Mouse (Mus musculus): ENCODE results near the gene Slco2a1. TPM values are rescaled to one million over a fixed set of nuclear protein-coding genes. Genes with fewer than 3 reads are reported as not detected.

Gene Slco2a1
- total and polyA plus RNA-seq, 3 experiments = 0.14 TPM; not detected in 2

- no peak overlapping the region for H3K4me3 ChIP-seq (replicated peaks in 1 of 3; ENCODE audit: low read depth in 2 of 3, low read length in 2 of 3, poor library complexity in 1 of 3)
- H3K9me3 ChIP-seq (replicated peaks; ENCODE audit: low read length) = peaks cover 5% of the 10 kb centered on the region
- H3K36me3 ChIP-seq (replicated peaks in 1 of 2; ENCODE audit: control insufficient read depth in 1 of 2, insufficient read depth in 1 of 2, low read length in 1 of 2) = no peaks in the 10 kb centered on the region
- TF ChIP-seq NELFE (IDR thresholded peaks at IDR 0.05; ENCODE audit: low read depth, low read length) (no peak), CHD2 (IDR thresholded peaks at IDR 0.05; ENCODE audit: low read length) (no peak), JUN (IDR thresholded peaks at IDR 0.05; ENCODE audit: insufficient read depth, low read depth, low read length) (no peak), SMC3 (IDR thresholded peaks at IDR 0.05; ENCODE audit: low read depth, low read length) (no peak), ZNF384 (IDR thresholded peaks at IDR 0.05; ENCODE audit: low read depth, low read length) (no peak), USF2 (conservative IDR thresholded peaks at IDR 0.05; ENCODE audit: low read depth, low read length) (no peak), KAT2A (IDR thresholded peaks at IDR 0.05; ENCODE audit: insufficient replicate concordance, low read length) (no peak), UBTF (IDR thresholded peaks at IDR 0.05; ENCODE audit: low read depth, low read length) (no peak), CHD1 (IDR thresholded peaks at IDR 0.05; ENCODE audit: low read depth, low read length) (no peak)
- H3K9ac ChIP-seq (ENCODE audit: insufficient read depth, low read depth) = no peak overlapping the region
- no peak overlapping the region for H3K4me2 ChIP-seq (ENCODE audit: insufficient read depth, low read depth, poor library complexity, severe bottlenecking)
- in situ Hi-C loops (cut with MboI; ENCODE audit: low pct_ligation_motif_present, low pct_unique_long_range_greater_than_20kb, low sequenced_read_pairs) (no loop called here), dilution Hi-C loops (cut with MboI; ENCODE audit: extremely low pct_ligation_motif_present, extremely low pct_unique_long_range_greater_than_20kb, low sequenced_read_pairs) (no loop called here)
- H3K27me3 ChIP-seq (replicated peaks) = peaks cover 56% of the 10 kb centered on the region
- no peak overlapping the region for H3K27ac ChIP-seq (ENCODE audit: insufficient read depth, low read depth)
- H3K79me2 ChIP-seq (replicated peaks; ENCODE audit: control insufficient read depth, extremely low read depth, insufficient read depth, poor library complexity, severe bottlenecking) = no peaks in the 10 kb centered on the region
- DNase-seq (ENCODE audit: extremely low read depth) = no peak
- peaks cover 0 to 15% of the 10 kb centered on the region in 2 experiments; a peak in 2 of 4 replicates for H3K4me1 ChIP-seq (ENCODE audit: control insufficient read depth in 1 of 2, insufficient read depth in 2 of 2)
These were observed 66.5 kb downstream of the Slco2a1 start for GRCm38 (mm10) chr9:103055061-103055460.

DNA sequence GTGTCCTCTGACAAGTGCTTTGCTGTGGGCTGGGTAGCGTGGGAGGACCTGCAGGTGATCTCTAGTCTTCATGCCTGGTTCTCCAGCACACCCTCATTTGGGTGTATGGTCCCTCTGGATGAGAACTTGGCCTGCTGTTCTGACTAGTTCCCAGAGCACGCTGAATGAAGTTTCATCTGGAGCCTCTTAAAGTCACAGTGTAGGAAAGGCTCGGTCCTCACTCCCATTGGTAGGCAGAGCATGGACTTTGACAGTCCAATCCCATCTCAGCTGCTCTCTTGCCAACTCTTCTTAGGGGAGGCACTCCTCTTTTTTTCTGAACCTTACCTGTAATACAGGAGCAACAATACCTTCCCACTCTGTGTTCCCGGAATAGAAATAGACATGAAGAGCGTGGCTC, 67.7 kb downstream of the Slco2a1 start:
- dilution Hi-C loops (cut with MboI; ENCODE audit: extremely low pct_ligation_motif_present, extremely low pct_unique_long_range_greater_than_20kb, low sequenced_read_pairs) = no loop called here
- no peak overlapping the region for H3K27ac ChIP-seq (ENCODE audit: insufficient read depth, low read depth)
- H3K4me1 ChIP-seq (ENCODE audit: control insufficient read depth in 1 of 2, insufficient read depth in 2 of 2) = peaks cover 0 to 15% of the 10 kb centered on the region in 2 experiments; a peak in 2 of 4 replicates
- peaks cover 59% of the 10 kb centered on the region for H3K27me3 ChIP-seq (replicated peaks)
- TF ChIP-seq RCOR1 (conservative IDR thresholded peaks at IDR 0.05; ENCODE audit: low read depth, low read length) = no peak
- TF ChIP-seq TCF12 (IDR thresholded peaks at IDR 0.05; ENCODE audit: low read depth, low read length) = no peak
- no peak for TF ChIP-seq MXI1 (IDR thresholded peaks at IDR 0.05; ENCODE audit: low read depth, low read length)
- no peak for TF ChIP-seq ELF1 (IDR thresholded peaks at IDR 0.05; ENCODE audit: low read depth, low read length)
- no peak for TF ChIP-seq SIN3A (IDR thresholded peaks at IDR 0.05; ENCODE audit: low read length)
- TF ChIP-seq ZMIZ1 (IDR thresholded peaks at IDR 0.05; ENCODE audit: low read depth, low read length) = no peak
- TF ChIP-seq E2F4 (IDR thresholded peaks at IDR 0.05; ENCODE audit: insufficient replicate concordance, low read depth, low read length) = no peak
- no peak for TF ChIP-seq ETS1 (conservative IDR thresholded peaks at IDR 0.05; ENCODE audit: low read depth, low read length)
- TF ChIP-seq CTCF (conservative IDR thresholded peaks at IDR 0.05 in 1 of 2, IDR thresholded peaks at IDR 0.05 in 1 of 2; ENCODE audit: low read depth in 2 of 2, low read length in 2 of 2) = no peak
- no peak for TF ChIP-seq RAD21 (IDR thresholded peaks at IDR 0.05; ENCODE audit: low read depth, low read length)
- TF ChIP-seq USF1 (IDR thresholded peaks at IDR 0.05; ENCODE audit: low read depth, low read length) = no peak
- no peak for TF ChIP-seq GABPA (IDR thresholded peaks at IDR 0.05; ENCODE audit: insufficient replicate concordance, low read depth, low read length)
- no peak for TF ChIP-seq ZNF384 (IDR thresholded peaks at IDR 0.05; ENCODE audit: low read depth, low read length)
- no peak for TF ChIP-seq KAT2A (IDR thresholded peaks at IDR 0.05; ENCODE audit: insufficient replicate concordance, low read length)
- no peak for TF ChIP-seq JUND (conservative IDR thresholded peaks at IDR 0.05; ENCODE audit: low read depth, low read length)
- no peak for TF ChIP-seq HCFC1 (IDR thresholded peaks at IDR 0.05; ENCODE audit: low read depth, low read length)
- peaks cover under 1% of the 10 kb centered on the region for H3K9me3 ChIP-seq (replicated peaks; ENCODE audit: low read length)
- in situ Hi-C loops (cut with MboI; ENCODE audit: low pct_ligation_motif_present, low pct_unique_long_range_greater_than_20kb, low sequenced_read_pairs) = no loop called here
- no peak overlapping the region for H3K4me3 ChIP-seq (replicated peaks in 1 of 3; ENCODE audit: low read depth in 2 of 3, low read length in 2 of 3, poor library complexity in 1 of 3)
- no peaks in the 10 kb centered on the region for H3K36me3 ChIP-seq (replicated peaks in 1 of 2; ENCODE audit: control insufficient read depth in 1 of 2, insufficient read depth in 1 of 2, low read length in 1 of 2)
- H3K4me2 ChIP-seq (ENCODE audit: insufficient read depth, low read depth, poor library complexity, severe bottlenecking) = no peak overlapping the region
- H3K9ac ChIP-seq (ENCODE audit: insufficient read depth, low read depth) = no peak overlapping the region
- no peak for DNase-seq (ENCODE audit: extremely low read depth)
- no peaks in the 10 kb centered on the region for H3K79me2 ChIP-seq (replicated peaks; ENCODE audit: control insufficient read depth, extremely low read depth, insufficient read depth, poor library complexity, severe bottlenecking)

All from CH12.LX (cell line).